Mouse (Mus musculus) heart, postnatal 0 days (tissue): ENCODE results near the gene Cfap20. TPM values are rescaled to one million over a fixed set of nuclear protein-coding genes. Genes with fewer than 3 reads are reported as not detected.

Experiments
- ATAC-seq: fragments of 200-750 bp; cut with Nextera tagmentation; 2 replicates; pipeline ENCODE4 v1.8.0; 2017; ENCODE audit warnings: low read depth, moderate number of reproducible peaks, moderate library complexity; ENCODE audit not compliant: insufficient read depth
- DNase-seq: peaks from one replicate; pipeline ENCODE4 v3.0.0-alpha.2; 2016; ENCODE audit warnings: low spot score
- H3K27ac ChIP-seq: fragments of 300-500 bp; sonication (generic); 2 replicates; pipeline ENCODE4 v1.5.1; 2014; ENCODE audit warnings: low read depth, mild to moderate bottlenecking
- H3K27me3 ChIP-seq: fragments of 300-500 bp; sonication (generic); 2 replicates; pipeline ENCODE4 v1.6.1; 2014; ENCODE audit warnings: low read length, mixed read lengths; ENCODE audit not compliant: control insufficient read depth, insufficient read depth
- H3K36me3 ChIP-seq: fragments of 300-500 bp; sonication (generic); replicated peaks from 2 replicates; pipeline ENCODE4 v1.6.1; 2014; ENCODE audit warnings: low read length, mixed read lengths; ENCODE audit not compliant: control insufficient read depth, insufficient read depth
- H3K4me1 ChIP-seq: fragments of 300-500 bp; sonication (generic); 2 replicates; pipeline ENCODE4 v1.6.1; 2014; ENCODE audit warnings: antibody characterized with exemption; ENCODE audit not compliant: control insufficient read depth, insufficient read depth
- H3K4me2 ChIP-seq: fragments of 300-500 bp; sonication (generic); 2 replicates; pipeline ENCODE4 v1.6.1; 2014; ENCODE audit warnings: low read depth, mild to moderate bottlenecking, low read length, moderate library complexity
- H3K4me3 ChIP-seq: fragments of 300-500 bp; sonication (generic); 2 replicates; pipeline ENCODE4 v1.5.1; 2014; ENCODE audit warnings: low read depth, low read length
- H3K9ac ChIP-seq: fragments of 300-500 bp; sonication (generic); replicated peaks from 2 replicates; pipeline ENCODE4 v1.6.1; 2014; ENCODE audit warnings: low read depth, low read length, mixed read lengths
- H3K9me3 ChIP-seq: fragments of 300-500 bp; sonication (generic); replicated peaks from 2 replicates; pipeline ENCODE4 v1.6.1; 2016; ENCODE audit warnings: low read length; ENCODE audit not compliant: control insufficient read depth
- CTCF ChIP-seq: IDR thresholded peaks from 2 replicates; pipeline ENCODE4 v1.5.1; 2016; ENCODE audit warnings: antibody characterized with exemption, control low read depth, low read depth
- EP300 ChIP-seq: IDR thresholded peaks from 2 replicates; pipeline ENCODE4 v1.6.1; 2016; ENCODE audit warnings: antibody characterized with exemption, low read depth
- WGBS: fragments of 180-500 bp; shearing (Covaris S2); extraction: QIAGEN DNeasy Blood & Tissue Kit; methylation state at CpG from one replicate; pipeline ENCODE4 v1.1.7; 2014; 5-methylcytosine and 5-hydroxymethylcytosine counted together
- polyA plus RNA-seq: library from polyadenylated mRNA; unstranded; fragments of >200 nt; fragmentation: Nextera tagmentation; extraction: Ambion mirVana; gene quantifications from 2 replicates; pipeline ENCODE4 v1.2.1, GENCODE M21; 2015
- total RNA-seq: library from RNA; depleted of rRNA; stranded (reverse); fragments of >200 nt; gene quantifications from 2 replicates; pipeline ENCODE4 v1.2.3, GENCODE M21; 2014; ENCODE audit warnings: low replicate concordance

Gene Cfap20
- total and polyA plus RNA-seq, 2 experiments from 2014 or later: 93.8 to 112 TPM

DNA sequence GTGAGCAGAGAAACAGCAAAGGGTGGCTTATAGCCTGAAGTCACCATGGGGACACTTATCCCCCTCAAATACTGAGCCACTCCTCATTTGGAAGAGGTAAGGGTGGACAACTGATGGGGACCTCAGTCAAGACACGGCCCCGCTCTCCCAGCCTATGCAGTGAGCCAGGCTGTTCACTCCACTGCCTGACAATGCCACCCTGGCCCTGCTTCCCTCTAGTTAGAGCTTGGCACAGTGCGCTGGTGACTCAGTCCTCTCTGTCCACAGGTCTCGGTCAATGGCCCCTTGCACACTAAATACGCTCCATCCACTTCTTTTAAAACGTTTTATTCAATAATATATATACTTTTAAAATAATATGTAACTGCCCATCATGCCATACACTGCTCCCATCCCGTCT lies 13.0 kb upstream of the Cfap20 start:
- peaks cover 46% of the 10 kb centered on the region for H3K36me3 ChIP-seq
- TF ChIP-seq CTCF: no peak
- TF ChIP-seq EP300: no peak
- no peak overlapping the region for H3K4me2 ChIP-seq
- H3K9ac ChIP-seq: no peak overlapping the region
- no peaks in the 10 kb centered on the region for H3K9me3 ChIP-seq
- H3K27ac ChIP-seq: no peak overlapping the region
- no peak overlapping the region for H3K4me3 ChIP-seq
- WGBS: 90% methylated on average over 7 of the region's 7 CpGs
- no peak for ATAC-seq
- H3K27me3 ChIP-seq: no peaks in the 10 kb centered on the region
- DNase-seq: no peak
- no peaks in the 10 kb centered on the region for H3K4me1 ChIP-seq

DNA sequence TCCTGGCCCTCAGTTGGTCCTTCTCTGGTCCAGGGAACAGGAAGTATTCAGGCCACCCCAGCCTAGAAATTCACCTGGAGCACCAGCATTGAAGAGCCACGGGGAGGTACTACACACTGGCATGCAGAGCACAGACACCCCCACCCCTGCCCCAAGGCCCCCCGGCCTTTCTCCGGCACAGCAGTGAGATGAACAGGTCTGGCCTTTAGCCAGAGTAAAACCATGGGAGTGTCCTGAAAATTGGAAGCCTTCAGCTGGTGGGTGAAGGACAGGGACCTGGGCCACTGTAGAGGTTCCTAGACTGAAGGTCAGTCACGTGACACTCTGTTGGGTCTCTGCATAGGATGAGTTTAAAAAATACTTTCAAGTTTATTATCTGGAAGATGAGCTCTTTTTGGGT lies 10.4 kb upstream of the Cfap20 start:
- H3K27ac ChIP-seq: no peak overlapping the region
- no peaks in the 10 kb centered on the region for H3K27me3 ChIP-seq
- no peak overlapping the region for H3K4me2 ChIP-seq
- H3K36me3 ChIP-seq: peaks cover 22% of the 10 kb centered on the region
- no peak overlapping the region for H3K4me3 ChIP-seq
- 80% methylated on average over 4 of the region's 4 CpGs for WGBS
- no peak for DNase-seq
- TF ChIP-seq EP300 (no peak), CTCF (no peak)
- ATAC-seq: no peak
- no peaks in the 10 kb centered on the region for H3K4me1 ChIP-seq
- H3K9me3 ChIP-seq: no peaks in the 10 kb centered on the region
- no peak overlapping the region for H3K9ac ChIP-seq

DNA sequence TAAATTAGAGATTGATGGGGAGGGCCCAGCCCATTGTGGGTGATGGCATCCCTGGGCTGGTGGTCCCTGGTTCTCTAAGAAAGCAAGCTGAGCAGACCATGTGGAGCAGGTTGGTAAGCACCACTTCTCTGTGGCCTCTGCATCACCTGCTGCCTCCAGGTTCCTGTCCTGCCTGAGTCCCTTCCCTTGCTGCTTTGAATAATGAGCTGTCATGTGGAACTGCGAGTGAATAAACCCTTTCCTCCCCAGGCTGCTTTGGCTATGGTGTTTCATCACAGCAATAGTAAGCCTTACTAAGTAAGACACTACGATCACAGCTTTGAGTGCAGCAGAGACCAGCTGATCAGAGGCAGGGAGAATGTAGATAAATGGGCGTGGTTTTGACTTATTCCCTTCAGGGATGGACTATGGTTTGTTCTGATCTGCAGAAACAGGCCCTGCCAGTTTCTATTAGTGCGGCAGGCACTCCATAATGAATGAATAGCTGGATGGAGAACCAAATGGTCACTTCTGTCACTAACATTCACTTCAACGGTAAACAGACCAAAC lies 6.9 kb upstream of the Cfap20 start:
- TF ChIP-seq EP300 (no peak), CTCF (no peak)
- 68% methylated on average over 5 of the region's 5 CpGs for WGBS

DNA sequence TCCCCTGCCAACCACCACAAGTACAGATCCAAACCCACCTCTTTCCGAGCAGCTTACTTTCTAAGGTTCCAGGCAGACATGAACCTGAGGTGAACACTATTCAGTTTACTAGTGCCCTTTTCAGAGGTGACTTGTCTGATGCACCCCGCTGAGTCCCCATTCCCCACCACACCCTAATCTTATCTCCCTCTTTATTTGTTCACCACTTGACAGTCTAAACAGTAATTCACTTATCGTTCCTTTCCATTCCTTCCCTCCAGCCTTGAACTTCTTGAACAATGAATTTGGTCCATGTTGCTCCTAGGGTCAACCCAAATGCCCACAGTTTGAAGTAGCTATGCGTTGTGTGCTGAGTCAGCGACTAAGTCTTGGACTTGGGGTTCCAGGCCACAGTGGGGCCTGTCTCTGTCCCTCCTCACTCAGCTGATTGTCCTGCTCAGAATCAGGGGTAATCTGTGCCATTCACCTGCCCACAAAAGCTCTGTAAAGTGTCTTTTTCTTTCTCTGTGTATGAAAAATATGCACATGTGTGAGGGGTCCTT lies 5.6 kb upstream of the Cfap20 start:
- no peak for ATAC-seq
- Histone ChIP-seq H3K36me3 (no peaks in the 10 kb centered on the region), H3K27me3 (no peaks in the 10 kb centered on the region), H3K4me3 (no peak overlapping the region), H3K9me3 (no peaks in the 10 kb centered on the region), H3K9ac (no peak overlapping the region), H3K27ac (no peak overlapping the region), H3K4me2 (no peak overlapping the region), H3K4me1 (no peaks in the 10 kb centered on the region)
- 69% methylated on average over 5 of the region's 5 CpGs for WGBS
- DNase-seq: no peak
- TF ChIP-seq EP300 (no peak), CTCF (no peak)

More for the DNA sequence above, 6.9 kb upstream of the Cfap20 start:
- H3K4me2 ChIP-seq: no peak overlapping the region
- H3K9ac ChIP-seq: no peak overlapping the region
- DNase-seq: no peak
- H3K27me3 ChIP-seq: no peaks in the 10 kb centered on the region
- ATAC-seq: no peak
- no peaks in the 10 kb centered on the region for H3K4me1 ChIP-seq
- no peaks in the 10 kb centered on the region for H3K9me3 ChIP-seq
- H3K36me3 ChIP-seq: no peaks in the 10 kb centered on the region
- no peak overlapping the region for H3K4me3 ChIP-seq
- H3K27ac ChIP-seq: no peak overlapping the region

DNA sequence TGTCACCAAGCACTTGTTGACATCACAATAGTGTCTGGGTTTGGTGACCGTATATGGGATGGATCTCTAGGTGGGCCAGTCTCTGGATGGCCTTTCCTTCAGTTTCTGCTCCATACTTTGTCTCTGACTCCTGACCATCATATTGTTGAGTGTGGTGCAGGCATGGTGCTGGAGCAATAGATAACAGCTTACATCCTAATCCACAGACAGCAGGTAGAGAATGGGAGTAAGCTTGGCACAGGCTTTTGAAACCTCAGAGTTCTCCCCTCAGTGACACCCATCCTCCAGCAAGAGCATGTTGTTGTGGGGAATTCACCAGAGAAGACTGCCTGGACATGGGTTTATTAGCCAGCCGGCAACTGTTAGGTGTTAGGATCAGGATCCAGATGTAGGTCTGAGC lies 4.8 kb upstream of the Cfap20 start:
- H3K4me3 ChIP-seq: no peak overlapping the region
- WGBS: 77% methylated on average over 2 of the region's 2 CpGs
- TF ChIP-seq CTCF (no peak), EP300 (no peak)
- no peak overlapping the region for H3K27ac ChIP-seq
- no peaks in the 10 kb centered on the region for H3K4me1 ChIP-seq
- DNase-seq (no peak), ATAC-seq (no peak)
- no peak overlapping the region for H3K4me2 ChIP-seq
- H3K36me3 ChIP-seq: no peaks in the 10 kb centered on the region
- H3K9me3 ChIP-seq: no peaks in the 10 kb centered on the region
- no peaks in the 10 kb centered on the region for H3K27me3 ChIP-seq
- no peak overlapping the region for H3K9ac ChIP-seq
